Mouse (Mus musculus) midbrain, embryonic 12.5 days (tissue): ENCODE results near the gene Fyn. TPM values are rescaled to one million over a fixed set of nuclear protein-coding genes. Genes with fewer than 3 reads are reported as not detected.

Experiments
- ATAC-seq: fragments of 200-750 bp; cut with Nextera tagmentation; 2 replicates; pipeline ENCODE4 v1.8.0; 2017; ENCODE audit warnings: low read depth, moderate TSS enrichment, moderate library complexity; ENCODE audit not compliant: low FRiP score
- H3K27ac ChIP-seq: fragments of 300-500 bp; sonication (generic); replicated peaks from 2 replicates; pipeline ENCODE4 v1.5.1; 2016; ENCODE audit warnings: mild to moderate bottlenecking
- H3K27me3 ChIP-seq: fragments of 300-500 bp; sonication (generic); 2 replicates; pipeline ENCODE4 v1.6.1; 2016; ENCODE audit warnings: mild to moderate bottlenecking
- H3K36me3 ChIP-seq: fragments of 300-500 bp; sonication (generic); 2 replicates; pipeline ENCODE4 v1.6.1; 2016
- H3K4me1 ChIP-seq: fragments of 300-500 bp; sonication (generic); 2 replicates; pipeline ENCODE4 v1.6.1; 2016
- H3K4me2 ChIP-seq: fragments of 300-500 bp; sonication (generic); replicated peaks from 2 replicates; pipeline ENCODE4 v1.6.1; 2016; ENCODE audit warnings: mild to moderate bottlenecking, moderate library complexity
- H3K4me3 ChIP-seq: fragments of 300-500 bp; sonication (generic); 2 replicates; pipeline ENCODE4 v1.5.1; 2016; ENCODE audit warnings: mild to moderate bottlenecking
- H3K9ac ChIP-seq: fragments of 300-500 bp; sonication (generic); replicated peaks from 2 replicates; pipeline ENCODE4 v1.6.1; 2016; ENCODE audit warnings: mild to moderate bottlenecking, moderate library complexity
- H3K9me3 ChIP-seq: fragments of 300-500 bp; sonication (generic); 2 replicates; pipeline ENCODE4 v1.6.1; 2016; ENCODE audit warnings: mild to moderate bottlenecking
- WGBS: fragments of 180-500 bp; shearing (Covaris S2); methylation state at CpG from one replicate; pipeline ENCODE4 v1.1.7; 2016; 5-methylcytosine and 5-hydroxymethylcytosine counted together
- polyA plus RNA-seq: library from polyadenylated mRNA; unstranded; fragments of >200 nt; fragmentation: Nextera tagmentation; extraction: Ambion mirVana; gene quantifications from 2 replicates; pipeline ENCODE4 v1.2.1, GENCODE M21; 2016

Fyn gene
- polyA plus RNA-seq, 1 experiment from 2014 or later = 52.7 TPM

- Histone ChIP-seq H3K27ac (peak overlapping the region; percentile 94), H3K9ac (peak overlapping the region; percentile 34; the same call in 1 of the 2 replicates), H3K4me2 (0 out of 2 replicates have a peak overlapping the region, but pooled peaks have one; percentile 5), H3K4me1 (peaks cover 78% of the 10 kb centered on the region), H3K27me3 (no peaks in the 10 kb centered on the region), H3K9me3 (no peaks in the 10 kb centered on the region), H3K4me3 (no peak overlapping the region), H3K36me3 (0 out of 2 replicates have a peak, but pooled peaks cover 5% of the 10 kb centered on the region)
- 4% methylated on average over 6 of the region's 6 CpGs for WGBS
- peak; percentile 76 for ATAC-seq
Observed at GRCm38 (mm10) chr10:39552351-39552814, 183.7 kb downstream of the Fyn start.

- Histone ChIP-seq H3K4me1 (peaks cover 80% of the 10 kb centered on the region), H3K4me2 (0 out of 2 replicates have a peak overlapping the region, but pooled peaks have one; percentile 5), H3K9me3 (no peaks in the 10 kb centered on the region), H3K9ac (no peak overlapping the region), H3K4me3 (no peak overlapping the region), H3K27me3 (no peaks in the 10 kb centered on the region), H3K27ac (peak overlapping the region; percentile 94), H3K36me3 (0 out of 2 replicates have a peak, but pooled peaks cover 5% of the 10 kb centered on the region)
- ATAC-seq = 0 out of 2 replicates have a peak, but pooled peaks have one; percentile 14
- 30% methylated on average over 5 of the region's 5 CpGs for WGBS
Observed at GRCm38 (mm10) chr10:39552903-39553302, 184.2 kb downstream of the Fyn start.

GRCm38 (mm10) chr10:39555289-39555715 is 186.6 kb downstream of the Fyn start:
- Histone ChIP-seq H3K27me3 (no peaks in the 10 kb centered on the region), H3K4me1 (peaks cover 88% of the 10 kb centered on the region), H3K27ac (peak overlapping the region; percentile 67), H3K36me3 (0 out of 2 replicates have a peak, but pooled peaks cover 5% of the 10 kb centered on the region), H3K4me2 (no peak overlapping the region), H3K9me3 (no peaks in the 10 kb centered on the region), H3K4me3 (no peak overlapping the region), H3K9ac (no peak overlapping the region)
- peak; percentile 9; the same call in 1 of the 2 replicates for ATAC-seq
- 17% methylated on average over 7 of the region's 7 CpGs for WGBS

GRCm38 (mm10) chr10:39555740-39556139 is 187.1 kb downstream of the Fyn start:
- H3K36me3 ChIP-seq = 0 out of 2 replicates have a peak, but pooled peaks cover 5% of the 10 kb centered on the region
- no peaks in the 10 kb centered on the region for H3K27me3 ChIP-seq
- H3K9me3 ChIP-seq = no peaks in the 10 kb centered on the region
- no peak overlapping the region for H3K4me3 ChIP-seq
- ATAC-seq = no peak
- 36% methylated on average over 5 of the region's 5 CpGs for WGBS
- H3K27ac ChIP-seq = peak overlapping the region; percentile 67
- H3K9ac ChIP-seq = no peak overlapping the region
- peaks cover 86% of the 10 kb centered on the region for H3K4me1 ChIP-seq
- H3K4me2 ChIP-seq = no peak overlapping the region

GRCm38 (mm10) chr10:39557360-39557759 is 188.7 kb downstream of the Fyn start:
- H3K4me2 ChIP-seq = no peak overlapping the region
- H3K4me3 ChIP-seq = no peak overlapping the region
- H3K9me3 ChIP-seq = no peaks in the 10 kb centered on the region
- no peak overlapping the region for H3K9ac ChIP-seq
- H3K27ac ChIP-seq = peak overlapping the region; percentile 77
- ATAC-seq = no peak
- 0 out of 2 replicates have a peak, but pooled peaks cover 5% of the 10 kb centered on the region for H3K36me3 ChIP-seq
- no peaks in the 10 kb centered on the region for H3K27me3 ChIP-seq
- WGBS = 87% methylated on average over 9 of the region's 9 CpGs
- peaks cover 70% of the 10 kb centered on the region for H3K4me1 ChIP-seq

- 0 out of 2 replicates have a peak, but pooled peaks cover 5% of the 10 kb centered on the region for H3K36me3 ChIP-seq
- ATAC-seq = peak; percentile 10; the same call in 1 of the 2 replicates
- no peaks in the 10 kb centered on the region for H3K27me3 ChIP-seq
- H3K4me2 ChIP-seq = no peak overlapping the region
- no peaks in the 10 kb centered on the region for H3K9me3 ChIP-seq
- H3K4me3 ChIP-seq = no peak overlapping the region
- H3K27ac ChIP-seq = peak overlapping the region; percentile 77
- 0 out of 2 replicates have a peak overlapping the region, but pooled peaks have one; percentile 2 for H3K9ac ChIP-seq
- WGBS = 53% methylated on average over 7 of the region's 7 CpGs
- H3K4me1 ChIP-seq = peaks cover 65% of the 10 kb centered on the region
Observed at GRCm38 (mm10) chr10:39557851-39558250, 189.2 kb downstream of the Fyn start.

- no peak overlapping the region for H3K9ac ChIP-seq
- H3K27me3 ChIP-seq = no peaks in the 10 kb centered on the region
- H3K27ac ChIP-seq = peak overlapping the region; percentile 77
- no peak overlapping the region for H3K4me2 ChIP-seq
- H3K4me1 ChIP-seq = peaks cover 62% of the 10 kb centered on the region
- 0 out of 2 replicates have a peak, but pooled peaks have one; percentile 32 for ATAC-seq
- no peak overlapping the region for H3K4me3 ChIP-seq
- whole genome bisulfite sequencing = 49% methylated on average over 5 of the region's 5 CpGs
- 0 out of 2 replicates have a peak, but pooled peaks cover 5% of the 10 kb centered on the region for H3K36me3 ChIP-seq
- H3K9me3 ChIP-seq = no peaks in the 10 kb centered on the region
Observed at GRCm38 (mm10) chr10:39558492-39559005, 189.9 kb downstream of the Fyn start.

DNA sequence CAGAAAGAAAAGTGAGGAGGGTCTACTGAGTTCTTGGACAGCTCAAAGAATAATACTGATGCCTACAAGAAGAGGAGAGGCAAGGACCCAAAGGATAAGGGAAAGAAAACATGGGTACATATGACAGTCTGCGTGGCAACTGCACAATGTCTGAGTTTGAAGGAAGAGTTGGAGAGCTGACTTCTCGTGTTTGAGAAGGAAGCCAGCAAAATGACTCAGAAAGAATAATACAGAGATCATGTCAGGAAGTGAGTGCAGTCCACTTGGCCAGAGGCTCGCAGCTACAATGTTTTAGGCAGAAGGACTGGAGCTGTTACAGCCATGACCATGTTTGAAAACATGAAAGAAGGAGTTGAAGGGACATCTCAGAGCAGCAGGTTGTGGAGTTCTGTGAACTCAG is 190.7 kb downstream of the Fyn start:
- 90% methylated on average over 3 of the region's 3 CpGs for WGBS
- Histone ChIP-seq H3K9ac (no peak overlapping the region), H3K36me3 (0 out of 2 replicates have a peak, but pooled peaks cover 5% of the 10 kb centered on the region), H3K4me3 (no peak overlapping the region), H3K4me1 (peaks cover 59% of the 10 kb centered on the region), H3K27me3 (no peaks in the 10 kb centered on the region), H3K27ac (peak overlapping the region; percentile 77; the same call in 1 of the 2 replicates), H3K9me3 (no peaks in the 10 kb centered on the region), H3K4me2 (no peak overlapping the region)
- ATAC-seq = no peak

DNA sequence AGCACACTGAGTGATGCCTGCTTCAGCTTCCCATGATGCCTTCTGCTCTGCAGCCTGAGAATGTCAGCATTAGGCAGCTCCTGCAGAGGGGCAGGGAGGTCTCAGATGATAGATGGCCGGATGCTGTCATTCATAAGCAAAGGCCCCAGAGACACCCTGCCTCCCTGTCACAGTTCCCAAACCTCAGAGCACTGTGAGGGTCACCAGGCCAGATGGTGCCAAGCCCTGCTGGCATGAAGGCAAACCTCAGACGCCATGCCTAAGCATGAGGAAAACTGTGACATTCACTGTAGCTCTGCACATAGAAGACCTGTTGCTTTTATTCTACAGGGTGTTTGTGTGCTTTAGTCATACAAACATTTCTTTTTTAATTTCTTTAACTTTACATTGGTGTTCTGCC is 193.7 kb downstream of the Fyn start:
- H3K9ac ChIP-seq = no peak overlapping the region
- no peak for ATAC-seq
- no peaks in the 10 kb centered on the region for H3K9me3 ChIP-seq
- H3K4me2 ChIP-seq = no peak overlapping the region
- no peak overlapping the region for H3K4me3 ChIP-seq
- 77% methylated on average over 2 of the region's 2 CpGs for WGBS
- no peak overlapping the region for H3K27ac ChIP-seq
- H3K4me1 ChIP-seq = peaks cover 34% of the 10 kb centered on the region
- H3K36me3 ChIP-seq = peaks cover 7% of the 10 kb centered on the region; the same call in 1 of the 2 replicates
- no peaks in the 10 kb centered on the region for H3K27me3 ChIP-seq

DNA sequence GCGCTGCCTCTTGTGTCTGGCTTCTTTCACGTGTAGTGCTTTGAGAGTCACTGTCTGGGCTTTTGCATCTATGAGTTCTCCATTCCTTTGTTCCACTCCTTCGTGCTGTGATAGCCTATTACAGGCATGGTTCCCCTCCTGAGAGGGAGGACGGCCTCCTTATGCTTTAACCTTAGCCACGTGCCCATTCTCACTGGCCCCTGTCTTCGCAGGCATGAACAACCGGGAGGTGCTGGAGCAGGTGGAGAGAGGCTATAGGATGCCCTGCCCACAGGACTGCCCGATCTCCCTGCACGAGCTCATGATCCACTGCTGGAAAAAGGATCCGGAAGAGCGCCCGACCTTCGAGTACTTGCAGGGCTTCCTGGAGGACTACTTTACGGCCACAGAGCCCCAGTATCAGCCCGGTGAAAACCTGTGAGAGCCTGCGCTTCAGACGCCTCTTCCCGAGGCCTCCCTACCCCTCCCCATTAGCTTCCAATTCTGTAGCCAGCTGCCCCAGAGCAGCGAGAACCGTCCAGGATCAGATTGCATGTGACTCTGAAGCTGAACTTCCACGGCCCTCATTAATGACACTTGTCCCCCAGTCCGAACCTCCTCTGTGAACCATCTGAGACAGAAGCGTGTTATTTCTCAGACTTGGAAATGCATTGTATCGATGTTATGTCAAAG is 195.0 kb downstream of the Fyn start:
- H3K4me1 ChIP-seq = peaks cover 21% of the 10 kb centered on the region
- H3K9ac ChIP-seq = 0 out of 2 replicates have a peak overlapping the region, but pooled peaks have one; percentile 20
- H3K9me3 ChIP-seq = no peaks in the 10 kb centered on the region
- H3K4me2 ChIP-seq = no peak overlapping the region
- no peak overlapping the region for H3K4me3 ChIP-seq
- peak; percentile 38; the same call in 1 of the 2 replicates for ATAC-seq
- peak overlapping the region; percentile 54 for H3K27ac ChIP-seq
- no peaks in the 10 kb centered on the region for H3K27me3 ChIP-seq
- 48% methylated on average over 24 of the region's 24 CpGs for WGBS
- H3K36me3 ChIP-seq = peaks cover 7% of the 10 kb centered on the region; the same call in 1 of the 2 replicates

DNA sequence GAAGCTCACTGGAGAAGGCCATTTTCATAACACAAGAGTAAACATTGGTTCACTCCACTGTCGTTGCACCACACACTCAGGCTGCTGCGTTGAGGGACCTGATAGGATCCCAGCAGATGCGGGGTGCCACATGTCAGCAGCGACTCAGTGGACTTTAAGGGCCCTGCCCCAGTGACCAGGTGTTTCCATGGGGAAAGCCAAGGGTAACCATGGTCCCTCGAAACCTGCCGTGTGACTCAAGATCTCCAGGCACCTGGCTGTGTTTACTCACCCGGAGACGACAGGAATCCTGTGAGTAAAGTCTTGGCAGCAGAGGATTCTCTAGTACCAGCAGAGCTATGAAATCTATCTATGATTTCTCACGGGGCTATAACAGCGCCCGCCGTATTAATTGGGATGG is 198.2 kb downstream of the Fyn start:
- WGBS = 88% methylated on average over 12 of the region's 12 CpGs

GRCm38 (mm10) chr10:39568991-39569390 is 200.3 kb downstream of the Fyn start:
- Histone ChIP-seq H3K9ac (no peak overlapping the region), H3K4me1 (peaks cover 29% of the 10 kb centered on the region), H3K4me2 (no peak overlapping the region), H3K9me3 (no peaks in the 10 kb centered on the region), H3K36me3 (peaks cover 7% of the 10 kb centered on the region; the same call in 1 of the 2 replicates), H3K27ac (no peak overlapping the region), H3K4me3 (no peak overlapping the region), H3K27me3 (no peaks in the 10 kb centered on the region)
- WGBS = 89% methylated on average over 4 of the region's 4 CpGs
- no peak for ATAC-seq

More for the DNA sequence above, 198.2 kb downstream of the Fyn start:
- ATAC-seq = no peak
- Histone ChIP-seq H3K4me1 (peaks cover 25% of the 10 kb centered on the region), H3K27me3 (no peaks in the 10 kb centered on the region), H3K36me3 (peaks cover 7% of the 10 kb centered on the region; the same call in 1 of the 2 replicates), H3K27ac (no peak overlapping the region), H3K4me2 (no peak overlapping the region), H3K9me3 (no peaks in the 10 kb centered on the region), H3K9ac (no peak overlapping the region), H3K4me3 (no peak overlapping the region)
